Mouse (Mus musculus): ENCODE measurements around the gene Accsl. TPM values are rescaled to one million over a fixed set of nuclear protein-coding genes. Genes with fewer than 3 reads are reported as not detected.

Accsl gene
- 0.12 and 0.23 TPM in 2 replicates for polyA plus RNA-seq (2015; fragmentation: Nextera tagmentation; extraction: Ambion mirVana)

DNA sequence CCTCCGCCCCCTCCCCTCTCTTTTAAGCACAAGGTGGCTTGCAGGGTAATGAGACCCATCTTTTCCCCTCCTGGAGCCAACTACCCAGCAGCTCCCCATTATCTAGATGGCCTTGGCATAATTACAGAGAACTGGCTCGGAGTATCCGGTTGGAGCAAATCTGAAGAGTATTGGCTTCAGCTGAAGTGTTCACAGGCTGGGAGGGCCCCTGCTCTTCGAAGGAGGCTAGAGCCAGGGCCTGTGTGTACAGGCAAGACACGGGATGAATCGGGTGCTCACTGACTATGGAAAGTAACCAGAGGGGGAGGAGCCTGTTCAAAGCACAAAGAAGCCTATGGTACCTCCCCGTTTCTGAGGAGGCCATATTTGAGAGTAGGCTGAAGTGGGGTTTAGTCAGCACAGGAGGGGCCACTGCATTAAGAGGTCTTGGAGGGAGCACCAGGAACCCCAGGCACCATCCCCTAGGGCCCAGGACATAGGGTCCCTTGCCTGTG lies at the start of gene Accsl:
Gene Accsl (minus strand): TSS at position 51 of the 494 bp plus-strand sequence.
- no peak for DNase-seq (ENCODE audit: low spot score)

DNA sequence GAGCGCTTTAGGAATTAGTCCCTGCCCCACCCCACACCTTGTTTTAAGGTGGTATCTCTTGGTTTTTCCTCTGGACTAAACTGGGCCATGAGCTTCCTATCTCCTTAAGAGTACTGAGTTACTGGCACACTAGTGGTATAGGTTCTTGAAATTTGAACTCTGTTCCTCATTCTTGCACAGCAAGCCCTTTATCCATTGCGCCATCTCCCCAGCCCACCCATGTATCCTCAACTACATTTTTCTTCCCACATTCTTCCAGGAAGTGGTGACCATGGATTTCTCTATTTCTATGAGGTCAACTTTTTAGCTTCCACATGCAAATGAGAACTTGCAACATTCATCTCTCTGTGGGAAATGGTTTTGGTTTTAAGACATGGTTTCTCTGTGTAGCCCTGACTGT lies 44.6 kb upstream of the Accsl start:
- no peak for DNase-seq (ENCODE audit: low spot score)

DNA sequence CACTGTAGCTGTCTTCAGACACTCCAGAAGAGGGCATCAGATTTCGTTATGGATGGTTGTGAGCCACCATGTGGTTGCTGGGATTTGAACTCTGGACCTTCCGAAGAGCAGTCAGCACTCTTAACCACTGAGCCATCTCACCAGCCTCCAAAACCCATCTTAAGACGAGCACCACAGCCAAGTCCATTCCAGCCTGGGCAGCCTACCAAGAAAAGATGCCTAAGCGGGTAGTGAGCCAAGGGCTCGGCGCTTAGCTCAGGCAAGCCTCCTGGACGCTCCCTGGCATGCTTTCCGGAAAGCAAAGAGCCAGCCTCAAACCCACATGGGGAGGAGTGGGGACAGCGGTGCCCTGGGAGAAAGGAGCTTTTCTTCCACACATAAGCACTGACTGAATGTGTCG lies 43.0 kb upstream of the Accsl start:
- no peak for DNase-seq (ENCODE audit: low spot score)

- DNase-seq (ENCODE audit: low spot score) = no peak
Observed at GRCm38 (mm10) chr2:93909716-93910115, 40.8 kb upstream of the Accsl start.

GRCm38 (mm10) chr2:93907519-93908294 lies 38.8 kb upstream of the Accsl start:
- DNase-seq (ENCODE audit: low spot score) = no peak

GRCm38 (mm10) chr2:93906316-93906715 lies 37.4 kb upstream of the Accsl start:
- no peak for DNase-seq (ENCODE audit: low spot score)

- DNase-seq (ENCODE audit: low spot score) = no peak
Observed at GRCm38 (mm10) chr2:93903415-93903814, 34.5 kb upstream of the Accsl start.

DNA sequence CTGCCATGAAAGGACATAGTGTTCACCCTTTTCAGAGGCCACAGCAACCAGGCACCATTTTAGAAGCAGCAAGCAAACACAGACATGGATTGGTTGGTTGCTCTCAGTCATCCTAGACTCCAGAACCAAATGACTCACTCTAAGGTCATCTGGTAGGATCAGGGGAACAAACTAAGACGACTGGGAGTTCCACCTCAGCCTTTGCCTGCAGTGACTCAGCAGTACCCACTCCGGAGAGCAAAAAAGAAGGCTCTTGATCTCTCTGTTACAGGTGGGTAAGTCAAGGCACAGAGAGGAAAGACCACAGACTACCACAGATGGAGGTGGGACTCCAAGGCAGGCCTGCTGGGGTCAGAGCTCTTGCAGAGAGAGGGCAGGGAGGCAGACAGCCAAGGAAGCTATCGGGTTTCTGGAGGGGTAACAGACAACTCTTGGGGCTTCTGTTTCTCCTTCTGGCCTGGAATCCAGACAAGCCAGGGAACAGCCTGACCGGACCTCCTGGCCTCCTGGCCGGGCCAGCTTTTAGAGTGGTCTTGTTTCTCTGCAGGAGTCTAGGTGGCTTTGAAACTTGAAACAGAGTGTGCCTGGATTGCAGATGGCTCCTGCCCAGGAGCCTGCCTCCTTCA lies 33.8 kb upstream of the Accsl start:
- DNase-seq (ENCODE audit: low spot score) = no peak

- DNase-seq (ENCODE audit: low spot score) = no peak
Observed at GRCm38 (mm10) chr2:93899397-93900380, 30.7 kb upstream of the Accsl start.

DNA sequence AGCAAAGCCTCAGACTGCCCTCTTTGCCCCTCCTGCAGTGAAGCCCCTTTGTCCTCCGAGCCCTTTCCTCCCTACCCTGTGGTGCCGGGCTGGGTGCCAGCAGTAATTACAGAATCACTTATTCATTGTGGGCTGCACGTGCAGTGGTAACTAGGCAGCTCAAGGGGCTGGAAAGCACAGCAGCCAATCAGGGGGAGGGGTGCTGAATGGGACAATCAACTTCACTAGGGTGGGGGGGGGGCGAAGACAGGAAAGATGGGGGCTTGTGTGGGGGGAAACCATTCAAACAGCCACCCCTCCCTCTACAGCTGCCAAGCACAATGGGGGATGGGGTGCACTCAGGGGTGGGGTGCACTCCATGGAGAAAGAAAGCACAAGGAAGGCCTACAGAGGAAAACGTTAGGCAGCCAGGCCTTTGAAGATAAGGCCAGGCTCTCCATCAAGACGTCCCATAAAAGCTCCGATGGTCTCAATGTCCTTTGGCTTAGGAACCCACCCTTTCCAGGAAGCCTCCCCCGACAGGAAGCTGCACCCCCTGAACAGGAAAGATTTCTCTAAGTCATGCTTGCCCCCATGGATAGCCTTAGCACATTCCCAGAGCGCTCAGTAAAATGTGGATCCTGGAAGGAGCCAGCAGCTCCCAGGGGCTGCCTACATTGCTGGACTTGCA lies 22.8 kb upstream of the Accsl start:
- no peak for DNase-seq (ENCODE audit: low spot score)

- DNase-seq (ENCODE audit: low spot score) = no peak
Observed at GRCm38 (mm10) chr2:93890143-93890542, 21.2 kb upstream of the Accsl start.

DNA sequence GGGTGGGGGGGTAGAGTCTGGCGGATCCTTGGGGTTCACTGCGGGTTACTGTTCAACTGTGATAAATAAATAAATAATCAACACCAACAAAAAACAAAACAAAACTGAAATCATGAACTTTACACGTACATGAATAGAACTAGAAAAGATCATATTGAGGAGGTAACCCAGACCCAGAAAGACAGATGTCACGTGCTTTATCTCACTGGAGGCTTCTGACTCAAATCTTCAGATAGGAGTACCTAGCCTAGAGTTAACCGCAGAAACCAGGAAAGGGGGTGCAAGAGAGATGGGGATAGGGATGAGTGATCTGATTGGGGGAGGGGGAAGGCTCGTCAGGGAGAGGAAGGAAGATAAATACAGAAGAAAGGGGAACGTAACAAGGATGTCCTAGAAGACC lies 20.1 kb upstream of the Accsl start:
- DNase-seq (ENCODE audit: low spot score) = no peak

DNA sequence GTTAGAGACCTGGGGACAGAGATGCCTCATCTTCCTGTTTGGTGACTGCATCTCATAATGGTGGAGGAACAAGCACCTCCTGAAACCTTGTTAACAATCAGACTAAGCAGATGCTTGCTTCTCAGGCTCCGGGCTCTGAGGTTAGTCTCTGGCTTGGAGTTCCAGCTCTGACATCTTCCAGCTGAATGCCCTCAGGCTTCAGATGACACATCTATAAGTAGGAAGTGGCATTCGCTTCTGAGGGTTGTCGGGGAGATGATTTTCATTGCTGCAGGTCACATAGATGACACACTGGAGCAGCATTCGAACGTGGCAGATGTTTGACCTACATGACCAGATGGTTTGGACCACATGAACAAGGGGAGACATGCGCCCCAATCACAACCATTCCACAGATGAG lies 19.4 kb upstream of the Accsl start:
- DNase-seq (ENCODE audit: low spot score) = no peak

DNA sequence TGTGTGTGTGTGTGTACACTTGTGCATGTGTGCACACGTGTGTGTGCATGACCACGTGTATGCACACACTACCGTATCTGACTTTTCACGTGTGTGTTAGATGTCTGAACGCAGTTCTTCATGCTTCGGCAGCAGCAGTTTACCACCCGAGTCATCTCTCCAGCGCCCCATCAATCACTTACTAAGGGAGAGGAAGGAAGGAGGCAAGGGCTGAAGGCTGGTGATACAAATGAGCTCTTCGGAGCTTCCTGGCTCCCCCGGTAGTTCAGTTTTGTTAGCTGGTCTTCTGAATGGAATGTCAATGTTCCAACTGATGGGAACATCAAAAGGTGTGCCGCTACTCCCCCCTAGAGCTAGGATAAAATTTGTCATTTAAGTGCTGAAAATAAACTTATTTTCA lies 18.3 kb upstream of the Accsl start:
- DNase-seq (ENCODE audit: low spot score) = no peak

- no peak for DNase-seq (ENCODE audit: low spot score)
Observed at GRCm38 (mm10) chr2:93886013-93886794, 17.2 kb upstream of the Accsl start.

- DNase-seq (ENCODE audit: low spot score) = no peak
Observed at GRCm38 (mm10) chr2:93883066-93883465, 14.1 kb upstream of the Accsl start.

GRCm38 (mm10) chr2:93881640-93882367 lies 12.8 kb upstream of the Accsl start:
- no peak for DNase-seq (ENCODE audit: low spot score)

GRCm38 (mm10) chr2:93880981-93881380 lies 12.0 kb upstream of the Accsl start:
- no peak for DNase-seq (ENCODE audit: low spot score)

DNA sequence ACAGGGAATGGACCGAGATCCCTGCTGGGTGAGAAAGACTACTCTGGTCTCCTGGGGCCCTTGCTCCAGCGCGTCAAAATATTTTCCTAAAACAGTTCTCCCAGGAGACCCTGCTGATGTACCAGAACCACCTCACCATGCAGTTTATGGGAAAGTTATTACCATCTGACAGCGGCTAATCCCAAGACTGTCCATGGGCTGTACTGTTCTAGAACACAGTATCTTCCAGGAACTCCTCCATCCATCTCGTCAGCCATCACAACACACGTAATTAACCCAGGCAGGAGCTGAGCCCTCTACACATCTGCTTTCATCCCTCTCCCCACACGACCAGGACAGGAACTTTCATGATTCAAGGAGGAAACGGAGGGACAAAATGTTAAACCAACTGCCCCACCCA lies 11.5 kb upstream of the Accsl start:
- DNase-seq (ENCODE audit: low spot score) = no peak

DNA sequence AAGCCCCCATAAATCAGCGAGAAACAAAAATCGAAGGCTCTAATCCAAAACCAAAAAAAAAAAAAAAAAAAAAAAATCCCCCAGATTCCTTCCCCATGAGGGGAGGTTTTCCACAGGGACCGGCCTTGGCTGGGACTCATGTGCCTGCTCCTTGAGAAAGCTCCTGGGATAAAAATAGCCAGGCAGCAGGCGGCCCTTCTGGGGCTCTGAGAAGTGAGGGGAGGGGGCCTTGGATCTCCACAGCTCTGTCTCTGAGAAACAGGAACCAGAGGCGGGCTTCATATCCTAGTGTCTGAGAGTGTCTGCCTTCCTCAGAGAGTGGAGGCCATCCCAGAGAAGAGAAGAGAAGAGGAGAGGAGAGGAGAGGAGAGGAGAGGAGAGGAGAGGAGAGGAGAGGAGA lies 8.0 kb upstream of the Accsl start:
- DNase-seq (ENCODE audit: low spot score) = no peak
